Mouse (Mus musculus) adrenal gland (tissue): ENCODE results near the gene Ptprd.

Experiments
- intact Hi-C: fragments of 180-260 bp; cut with DNase I; formaldehyde crosslinking; loops from one replicate; pipeline ENCODE4 v1.15.1; 2025

Gene Ptprd

GRCm38 (mm10) chr4:76941382-76942360, 1270.1 kb downstream of the Ptprd start:
- intact Hi-C loops = no loop called here

DNA sequence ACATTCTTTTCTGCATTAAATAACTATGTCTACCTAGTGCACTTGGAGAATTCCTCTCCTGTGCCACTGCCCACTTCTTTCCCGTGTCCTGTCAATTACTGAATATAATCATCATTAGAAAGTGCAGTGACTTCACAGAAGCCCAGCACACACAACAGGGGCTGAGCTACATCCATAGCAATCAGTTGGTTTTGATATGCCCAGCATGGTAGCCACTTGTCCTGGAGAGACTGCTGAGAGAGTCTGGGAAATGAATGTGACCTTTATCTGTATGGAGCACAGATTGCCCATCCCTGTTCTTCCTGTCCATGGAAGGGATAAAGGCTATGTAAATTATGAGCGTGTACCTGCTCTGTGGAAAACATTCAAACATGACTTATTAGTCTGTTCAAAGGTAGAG, 1280.2 kb downstream of the Ptprd start:
- intact Hi-C loops = no loop called here

DNA sequence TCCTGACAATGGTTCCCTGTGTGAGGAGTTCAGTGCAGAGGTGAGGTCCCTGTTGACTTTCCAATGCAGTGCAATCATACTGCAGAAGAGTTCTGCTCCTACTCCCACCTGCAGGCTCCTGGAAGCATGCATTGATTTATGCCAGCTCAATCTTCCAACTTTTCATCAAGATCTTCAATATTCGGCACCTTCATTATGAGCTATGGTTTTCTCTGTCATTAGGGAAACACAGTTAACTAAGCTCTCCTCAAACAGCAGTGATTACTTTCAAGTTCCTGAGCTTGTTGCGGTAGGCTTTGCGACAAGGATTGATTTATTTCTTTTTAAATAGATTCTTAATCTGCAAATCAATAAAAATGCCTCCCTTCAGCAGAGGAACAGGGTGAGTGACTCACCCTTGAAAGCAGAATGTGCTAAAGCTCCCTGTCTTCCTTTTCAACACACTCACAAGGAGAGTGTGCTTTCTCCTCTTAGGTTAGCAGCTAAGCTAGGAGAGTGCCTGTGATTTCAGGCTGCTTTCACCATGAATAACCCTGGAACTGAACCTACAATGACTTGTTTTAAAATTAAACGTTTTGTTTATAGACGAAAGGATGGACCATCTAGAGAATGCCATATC, 1298.1 kb downstream of the Ptprd start:
- intact Hi-C loops = no loop called here

- intact Hi-C loops = no loop called here
Observed at GRCm38 (mm10) chr4:76901692-76902091, 1310.1 kb downstream of the Ptprd start.

- intact Hi-C loops = no loop called here
Observed at GRCm38 (mm10) chr4:76889669-76890068, 1322.1 kb downstream of the Ptprd start.

DNA sequence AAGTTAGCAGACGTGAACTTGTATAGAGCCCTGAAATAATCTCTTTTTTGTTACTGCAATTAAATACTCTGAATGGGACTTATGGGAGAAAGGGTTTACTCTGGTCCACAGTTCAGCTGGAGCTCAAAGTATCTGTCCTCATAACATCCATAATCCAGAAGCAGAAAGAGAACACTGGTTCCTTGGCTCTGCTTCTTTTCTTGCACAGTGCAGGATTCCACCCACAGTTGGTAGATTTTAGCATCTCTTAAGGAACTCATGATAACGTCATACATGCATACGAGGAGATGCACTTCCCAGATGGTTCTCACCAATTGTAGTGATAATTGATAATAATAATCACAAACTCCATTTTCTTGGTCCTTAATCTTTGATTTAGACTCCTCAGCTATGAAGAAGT, 1330.2 kb downstream of the Ptprd start:
- intact Hi-C loops = no loop called here

- intact Hi-C loops = no loop called here
Observed at GRCm38 (mm10) chr4:76870971-76871370, 1340.8 kb downstream of the Ptprd start.

DNA sequence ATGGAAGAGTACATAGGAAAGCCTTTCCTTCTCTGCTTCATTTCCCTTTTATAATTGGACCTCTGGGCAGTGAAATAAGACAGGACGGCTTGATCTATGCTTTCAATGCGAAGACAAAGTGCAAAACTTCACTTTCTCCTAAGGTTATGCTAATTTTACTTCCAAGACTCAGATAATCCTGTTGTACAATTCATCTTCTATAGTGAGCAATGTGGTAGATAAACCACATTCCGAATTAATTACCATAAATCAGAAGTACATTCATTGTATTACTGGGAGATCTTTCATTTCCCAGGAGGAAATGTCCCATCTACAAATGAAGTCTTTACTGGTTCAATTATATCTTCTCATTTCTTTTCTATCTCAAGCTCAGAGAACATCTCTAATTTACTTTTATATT, 1346.2 kb downstream of the Ptprd start:
- intact Hi-C loops = no loop called here

DNA sequence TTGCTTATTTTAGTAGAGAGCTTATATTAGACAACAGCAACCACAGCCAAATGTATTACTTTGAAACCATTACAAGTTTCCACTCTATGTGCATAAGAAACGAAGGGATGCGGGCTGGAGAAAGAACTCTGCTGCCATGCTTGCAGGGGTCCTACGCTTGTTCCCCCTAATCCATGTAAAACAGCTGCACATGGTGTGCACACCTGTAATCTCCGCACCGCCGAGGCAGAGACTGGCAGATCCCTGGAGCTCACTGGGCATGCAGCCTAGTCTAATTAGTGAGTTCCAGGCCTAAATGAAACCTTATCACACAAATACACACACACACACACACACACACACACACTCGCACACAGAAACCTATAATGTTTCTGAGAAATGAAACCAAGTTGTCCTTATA, 1365.5 kb downstream of the Ptprd start:
- intact Hi-C loops = no loop called here

DNA sequence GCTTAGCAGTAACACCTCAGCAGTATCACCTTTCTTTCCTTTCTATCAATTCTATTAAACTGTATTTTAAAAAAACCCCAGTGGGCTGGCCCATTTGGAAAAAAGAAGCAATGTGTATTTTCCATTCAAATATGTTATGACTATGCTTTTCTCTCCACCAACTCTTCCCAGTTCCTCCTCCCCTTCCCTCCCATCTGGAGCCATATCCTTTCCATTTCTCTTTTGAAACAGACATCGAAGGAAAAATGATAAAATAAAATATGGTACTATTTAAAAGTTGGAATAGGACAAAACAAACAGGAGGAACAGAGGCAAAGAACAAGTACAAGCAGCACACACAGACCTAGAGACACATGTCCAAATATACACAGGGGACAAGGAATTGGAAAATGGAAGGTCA, 1372.7 kb downstream of the Ptprd start:
- intact Hi-C loops = no loop called here

DNA sequence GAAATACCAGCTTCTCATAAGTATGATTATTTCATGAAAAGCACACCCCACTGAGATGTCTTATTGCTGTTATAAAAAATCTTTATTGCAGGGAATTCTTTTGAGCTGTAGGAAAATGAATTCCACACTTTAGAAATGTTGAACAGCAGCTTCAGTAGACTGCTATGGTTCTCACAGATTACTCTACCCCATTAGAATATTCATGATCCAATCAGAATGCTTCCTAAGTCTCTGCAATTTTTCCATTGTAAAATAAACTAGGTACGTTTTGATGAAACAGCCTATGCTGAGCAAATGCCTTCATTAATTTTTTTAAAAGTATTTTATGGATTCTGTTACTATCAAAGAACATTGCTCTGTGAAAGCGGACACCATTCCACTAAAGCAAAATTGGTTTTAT, 1399.6 kb downstream of the Ptprd start:
- intact Hi-C loops = no loop called here

- intact Hi-C loops = no loop called here
Observed at GRCm38 (mm10) chr4:76802708-76803107, 1409.1 kb downstream of the Ptprd start.

DNA sequence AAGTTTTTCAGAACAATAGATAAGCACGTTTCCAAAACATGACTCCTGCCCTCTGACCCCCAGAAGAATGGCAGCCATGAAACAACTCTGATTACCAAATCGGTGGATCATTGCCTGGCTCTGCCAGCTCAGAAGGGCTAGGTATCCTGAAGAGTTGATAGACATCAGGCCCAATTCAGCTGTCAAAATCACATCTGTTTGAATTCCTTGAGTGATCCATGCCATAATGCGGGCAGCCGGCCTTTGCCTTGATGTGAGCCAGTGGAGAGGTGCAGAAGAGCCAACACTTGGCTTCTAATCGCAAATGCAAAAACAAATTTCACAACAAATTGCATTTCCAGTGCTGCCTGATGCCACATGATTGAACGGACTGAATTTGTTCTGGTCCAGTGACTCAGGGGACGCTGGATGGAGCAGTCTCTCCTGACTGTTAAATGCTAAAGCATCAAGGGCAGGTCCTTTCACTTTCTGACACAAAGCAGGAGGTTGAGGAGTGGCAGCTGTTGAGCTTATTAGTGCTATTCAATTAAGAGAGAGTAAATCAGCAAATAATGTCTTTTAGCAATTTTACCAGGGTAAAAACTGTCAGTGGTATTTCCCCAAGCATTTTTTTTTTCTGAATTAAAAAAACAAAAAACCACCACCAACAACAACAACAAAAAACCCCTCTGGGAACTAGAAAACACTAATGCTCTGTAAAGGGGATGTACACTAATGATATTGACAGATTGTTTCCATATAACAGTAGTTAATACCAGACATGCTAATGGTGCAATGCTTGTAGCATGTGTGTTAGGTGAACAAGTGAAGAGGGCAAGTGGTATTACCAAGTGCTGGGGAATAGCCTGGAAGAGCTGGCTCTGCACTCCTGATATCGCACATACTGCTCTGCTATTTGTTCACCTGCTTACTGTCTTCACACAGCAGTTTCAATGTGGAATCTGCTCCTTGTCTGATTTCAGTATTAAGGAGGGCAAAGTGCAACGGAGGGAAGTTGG, 1413.5 kb downstream of the Ptprd start:
- intact Hi-C loops = no loop called here

DNA sequence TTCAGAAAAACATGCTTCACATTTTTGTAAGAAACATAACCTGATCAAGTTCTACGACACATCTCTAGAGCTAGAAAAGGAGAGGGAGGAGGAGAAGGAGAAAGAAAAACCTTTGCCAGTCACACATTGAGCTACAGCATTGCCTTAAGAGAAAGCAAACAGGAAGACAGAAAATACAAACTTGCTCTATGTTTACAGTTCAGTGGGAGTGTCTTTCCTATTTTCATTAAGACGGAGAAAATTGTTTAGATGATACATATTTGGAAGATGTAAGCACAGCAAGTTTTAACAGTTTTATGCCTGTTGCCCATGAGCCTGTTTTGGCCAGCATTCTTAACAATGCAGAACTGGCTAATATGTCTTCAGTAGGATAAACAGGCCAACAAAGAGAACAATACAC, 1426.4 kb downstream of the Ptprd start:
- intact Hi-C loops = no loop called here

GRCm38 (mm10) chr4:76779558-76780124, 1432.1 kb downstream of the Ptprd start:
- intact Hi-C loops = no loop called here

- intact Hi-C loops = no loop called here
Observed at GRCm38 (mm10) chr4:76766918-76767317, 1444.8 kb downstream of the Ptprd start.

DNA sequence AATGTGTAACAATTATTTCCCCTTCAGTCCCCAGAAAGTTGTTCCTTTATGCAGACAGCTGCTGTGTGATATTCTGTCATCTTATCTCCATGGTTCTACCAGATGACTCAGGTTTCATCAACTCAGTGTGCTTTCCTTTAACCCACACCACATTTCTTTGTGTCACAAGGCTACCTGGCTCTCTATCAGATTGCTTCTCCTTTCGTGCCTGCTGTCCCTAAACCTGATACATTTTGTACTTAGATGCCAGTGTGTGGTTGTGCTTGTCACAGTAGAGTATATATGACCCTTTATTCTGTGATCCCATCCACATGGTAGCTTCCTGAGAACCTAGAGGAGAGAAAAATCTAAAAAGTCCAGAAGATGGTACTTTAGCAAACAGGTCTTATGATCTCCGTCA, 1445.3 kb downstream of the Ptprd start:
- intact Hi-C loops = no loop called here

DNA sequence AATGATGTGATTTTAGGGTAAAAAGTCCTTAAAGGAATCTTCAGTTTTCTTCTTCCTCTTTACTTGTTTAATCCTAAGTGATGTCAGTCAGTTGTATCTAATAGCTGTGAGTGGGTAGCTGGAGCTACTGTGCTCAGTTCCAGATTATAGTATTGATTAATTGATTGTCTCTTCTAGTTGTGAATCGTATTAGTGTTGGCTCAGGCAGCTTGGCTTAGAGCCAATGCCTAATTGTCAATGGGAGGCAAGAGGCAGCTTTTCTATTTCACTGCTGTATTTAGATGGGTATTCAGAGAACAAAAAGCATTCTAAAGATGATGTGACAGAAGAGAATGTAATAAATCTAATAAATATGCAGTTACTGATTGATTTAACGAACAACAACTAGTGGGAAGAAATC, 1461.1 kb downstream of the Ptprd start:
- intact Hi-C loops = no loop called here

- intact Hi-C loops = no loop called here
Observed at GRCm38 (mm10) chr4:76735831-76736230, 1475.9 kb downstream of the Ptprd start.

DNA sequence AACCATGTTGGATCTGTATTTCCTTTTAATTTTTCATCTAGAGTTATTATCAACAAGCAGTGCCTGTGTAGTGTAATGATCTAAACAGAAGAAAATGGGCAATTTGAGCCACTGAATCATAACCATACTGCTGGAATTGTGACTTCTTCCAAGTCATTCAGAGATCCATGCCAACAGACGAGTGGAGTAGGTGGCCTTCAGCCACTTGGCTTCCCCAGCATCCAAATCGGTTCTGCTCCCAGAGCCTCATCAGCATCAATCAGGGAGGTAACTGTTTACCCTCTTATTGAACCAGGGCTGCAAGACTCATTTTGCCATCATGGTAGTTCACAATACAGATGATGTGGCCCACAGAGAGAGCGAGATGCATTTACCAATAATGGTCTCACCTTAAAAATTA, 1536.0 kb downstream of the Ptprd start:
- intact Hi-C loops = no loop called here

- intact Hi-C loops = no loop called here
Observed at GRCm38 (mm10) chr4:76673224-76673623, 1538.5 kb downstream of the Ptprd start.
